ENCODE assay signal across 8 mouse cellular contexts in genomic region chr7:30553810-30554584, GRCm38 (mm10). TPM values are rescaled to one million over a fixed set of nuclear protein-coding genes. Genes with fewer than 3 reads are reported as not detected.
DNase-seq lines count a peak whose midpoint lies in the region; ATAC-seq lines count a peak whose summit lies in the region.

No protein-coding gene starts in this region.

- H3K4me3 ChIP-seq in heart, embryonic 13.5 days = peak overlapping the region; percentile 79
- peak overlapping the region; percentile 66; the same call in 1 of the 2 replicates for H3K4me3 ChIP-seq in embryonic facial prominence, embryonic 12.5 days
- H3K4me3 ChIP-seq in hindbrain, embryonic 16.5 days (ENCODE audit: low read length) = peak overlapping the region; percentile 55; the same call in 1 of the 2 replicates
- no peak overlapping the region for H3K4me3 ChIP-seq in midbrain, embryonic 15.5 days

- H3K4me2 ChIP-seq in heart, embryonic 13.5 days = peak overlapping the region; percentile 80
- peak overlapping the region; percentile 88 for H3K4me2 ChIP-seq in embryonic facial prominence, embryonic 12.5 days (replicated peaks)
- H3K4me2 ChIP-seq in hindbrain, embryonic 16.5 days (ENCODE audit: low read length) = peak overlapping the region; percentile 91
- H3K4me2 ChIP-seq in midbrain, embryonic 15.5 days = peak overlapping the region; percentile 90; the same call in 1 of the 2 replicates

- ATAC-seq in heart, embryonic 13.5 days (ENCODE audit: extremely low read depth, insufficient number of reproducible peaks, low FRiP score, low TSS enrichment) = no peak
- no peak for ATAC-seq in embryonic facial prominence, embryonic 12.5 days (ENCODE audit: insufficient number of reproducible peaks, insufficient read depth, low FRiP score, low TSS enrichment)
- no peak for ATAC-seq in hindbrain, embryonic 16.5 days
- no peak for ATAC-seq in midbrain, embryonic 15.5 days (replicated peaks)
- ATAC-seq in inflammation-experienced regulatory T-cells, adult 6 months = no peak

- intact Hi-C loops in heart, postnatal 36 days (cut with DNase I) = loop anchor here (5.0 kb wide), 2 partner anchors 33 to 1037 kb away; partner anchors contain the start of genes Kmt2b and Sipa1l3

- peak overlapping the region; percentile 96 for H3K27ac ChIP-seq in heart, embryonic 13.5 days (replicated peaks)
- H3K27ac ChIP-seq in embryonic facial prominence, embryonic 12.5 days = no peak overlapping the region
- H3K27ac ChIP-seq in hindbrain, embryonic 16.5 days (ENCODE audit: low read depth, low read length) = no peak overlapping the region
- no peak overlapping the region for H3K27ac ChIP-seq in midbrain, embryonic 15.5 days

- H3K9me3 ChIP-seq in heart, embryonic 13.5 days = no peaks in the 10 kb centered on the region
- no peaks in the 10 kb centered on the region for H3K9me3 ChIP-seq in embryonic facial prominence, embryonic 12.5 days
- no peaks in the 10 kb centered on the region for H3K9me3 ChIP-seq in hindbrain, embryonic 16.5 days (ENCODE audit: control insufficient read depth, low read length)
- no peaks in the 10 kb centered on the region for H3K9me3 ChIP-seq in midbrain, embryonic 15.5 days

- WGBS in heart, embryonic 13.5 days = 79% methylated on average over 22 of the region's 22 CpGs
- WGBS in embryonic facial prominence, embryonic 12.5 days = 84% methylated on average over 22 of the region's 22 CpGs
- WGBS in hindbrain, embryonic 16.5 days = 88% methylated on average over 20 of the region's 22 CpGs
- whole genome bisulfite sequencing in midbrain, embryonic 15.5 days = 88% methylated on average over 22 of the region's 22 CpGs

- no peaks in the 10 kb centered on the region for H3K27me3 ChIP-seq in heart, embryonic 13.5 days (replicated peaks)
- no peaks in the 10 kb centered on the region for H3K27me3 ChIP-seq in embryonic facial prominence, embryonic 12.5 days
- H3K27me3 ChIP-seq in hindbrain, embryonic 16.5 days (replicated peaks; ENCODE audit: control insufficient read depth, insufficient read depth, low read length) = no peaks in the 10 kb centered on the region
- H3K27me3 ChIP-seq in midbrain, embryonic 15.5 days (replicated peaks) = no peaks in the 10 kb centered on the region

- H3K4me1 ChIP-seq in heart, embryonic 13.5 days = peaks cover 34% of the 10 kb centered on the region
- H3K4me1 ChIP-seq in embryonic facial prominence, embryonic 12.5 days = peaks cover 23% of the 10 kb centered on the region
- H3K4me1 ChIP-seq in hindbrain, embryonic 16.5 days (ENCODE audit: control insufficient read depth, insufficient read depth, low read depth, low read length) = peaks cover 24% of the 10 kb centered on the region
- peaks cover 28% of the 10 kb centered on the region for H3K4me1 ChIP-seq in midbrain, embryonic 15.5 days

- peak overlapping the region; percentile 90 for H3K9ac ChIP-seq in heart, embryonic 13.5 days
- H3K9ac ChIP-seq in embryonic facial prominence, embryonic 12.5 days = no peak overlapping the region; the same call in 1 of the 2 replicates
- peak overlapping the region; percentile 65 for H3K9ac ChIP-seq in hindbrain, embryonic 16.5 days (ENCODE audit: low read depth, low read length)
- peak overlapping the region; percentile 47; the same call in 1 of the 2 replicates for H3K9ac ChIP-seq in midbrain, embryonic 15.5 days

- no peak for DNase-seq in heart, postnatal 36 days
- DNase-seq in natural killer cell, adult 2 months (ENCODE audit: low spot score in 2 of 2) = no peak
- DNase-seq in layer of hippocampus, adult 11-12 months (ENCODE audit: low spot score) = no peak

- peaks cover 47% of the 10 kb centered on the region for H3K36me3 ChIP-seq in heart, embryonic 13.5 days
- peaks cover 32% of the 10 kb centered on the region for H3K36me3 ChIP-seq in embryonic facial prominence, embryonic 12.5 days
- peaks cover 23% of the 10 kb centered on the region for H3K36me3 ChIP-seq in hindbrain, embryonic 16.5 days (ENCODE audit: control insufficient read depth, insufficient read depth, low read length)
- peaks cover 28% of the 10 kb centered on the region; the same call in 1 of the 2 replicates for H3K36me3 ChIP-seq in midbrain, embryonic 15.5 days (replicated peaks)

RNA-seq across cellular contexts. Expression of gene Proser3, which starts 1.9 kb away (rescaled TPM):
- 8.7 and 9.6 TPM in 2 replicates for polyA plus RNA-seq in heart, embryonic 13.5 days (2015; fragmentation: Nextera tagmentation; extraction: Ambion mirVana)
- 1 to 10 TPM; 3.3 to 5.4 TPM for total RNA-seq in heart, postnatal 36 days (2021)
- 15.6 and 16.0 TPM in 2 replicates for polyA plus RNA-seq in embryonic facial prominence, embryonic 12.5 days (2016; fragmentation: Nextera tagmentation; extraction: Ambion mirVana)
- 6.8 and 7.5 TPM in 2 replicates for polyA plus RNA-seq in hindbrain, embryonic 16.5 days (2015; fragmentation: Nextera tagmentation; extraction: Ambion mirVana)
- 7.7 and 9.4 TPM in 2 replicates for polyA plus RNA-seq in midbrain, embryonic 15.5 days (2015; fragmentation: Nextera tagmentation; extraction: Ambion mirVana)
- 1 to 10 TPM; 2.8 to 4.5 (median 4.0) TPM for polyA plus RNA-seq in inflammation-experienced regulatory T-cells, adult 6 months (2017; shearing (Covaris generic))

RNA-seq across cellular contexts. Expression of gene Hspb6, which starts 2.0 kb away (rescaled TPM):
- polyA plus RNA-seq in heart, embryonic 13.5 days (2015; fragmentation: Nextera tagmentation; extraction: Ambion mirVana) = 76.6 and 86.4 TPM in 2 replicates
- 100 to 1,000 TPM; 749 to 757 TPM for total RNA-seq in heart, postnatal 36 days (2021)
- polyA plus RNA-seq in embryonic facial prominence, embryonic 12.5 days (2016; fragmentation: Nextera tagmentation; extraction: Ambion mirVana) = 8.5 and 9.2 TPM in 2 replicates
- 14.2 TPM in 2 replicates for polyA plus RNA-seq in hindbrain, embryonic 16.5 days (2015; fragmentation: Nextera tagmentation; extraction: Ambion mirVana)
- 7.8 and 9.9 TPM in 2 replicates for polyA plus RNA-seq in midbrain, embryonic 15.5 days (2015; fragmentation: Nextera tagmentation; extraction: Ambion mirVana)
- 1 to 10 TPM; 2.7 to 3.6 (median 2.8) TPM for polyA plus RNA-seq in inflammation-experienced regulatory T-cells, adult 6 months (2017; shearing (Covaris generic))

RNA-seq across cellular contexts. Expression of gene Lin37, which starts 5.6 kb away (rescaled TPM):
- polyA plus RNA-seq in heart, embryonic 13.5 days (2015; fragmentation: Nextera tagmentation; extraction: Ambion mirVana) = 31.0 and 36.9 TPM in 2 replicates
- 10 to 100 TPM; 13.4 to 16.0 TPM for total RNA-seq in heart, postnatal 36 days (2021)
- 44.7 and 49.1 TPM in 2 replicates for polyA plus RNA-seq in embryonic facial prominence, embryonic 12.5 days (2016; fragmentation: Nextera tagmentation; extraction: Ambion mirVana)
- 51.0 and 58.7 TPM in 2 replicates for polyA plus RNA-seq in hindbrain, embryonic 16.5 days (2015; fragmentation: Nextera tagmentation; extraction: Ambion mirVana)
- polyA plus RNA-seq in midbrain, embryonic 15.5 days (2015; fragmentation: Nextera tagmentation; extraction: Ambion mirVana) = 53.6 and 63.8 TPM in 2 replicates
- 100 to 1,000 TPM in 2 of 3 experiments, 10 to 100 TPM in 1; 94.5 to 112 (median 109) TPM for polyA plus RNA-seq in inflammation-experienced regulatory T-cells, adult 6 months (2017; shearing (Covaris generic))

RNA-seq across cellular contexts. Expression of gene U2af1l4, which starts 9.1 kb away (rescaled TPM):
- polyA plus RNA-seq in heart, embryonic 13.5 days (2015; fragmentation: Nextera tagmentation; extraction: Ambion mirVana) = 85.6 and 92.3 TPM in 2 replicates
- 10 to 100 TPM; 62.9 to 63.4 TPM for total RNA-seq in heart, postnatal 36 days (2021)
- polyA plus RNA-seq in embryonic facial prominence, embryonic 12.5 days (2016; fragmentation: Nextera tagmentation; extraction: Ambion mirVana) = 94.1 TPM in 2 replicates
- 86.8 and 96.9 TPM in 2 replicates for polyA plus RNA-seq in hindbrain, embryonic 16.5 days (2015; fragmentation: Nextera tagmentation; extraction: Ambion mirVana)
- 87.2 and 90.7 TPM in 2 replicates for polyA plus RNA-seq in midbrain, embryonic 15.5 days (2015; fragmentation: Nextera tagmentation; extraction: Ambion mirVana)
- polyA plus RNA-seq in inflammation-experienced regulatory T-cells, adult 6 months (2017; shearing (Covaris generic)) = 10 to 100 TPM; 56.1 to 60.5 (median 60.0) TPM

RNA-seq across cellular contexts. Expression of gene Gm49396, which starts 9.1 kb away (rescaled TPM):
- 7.4 and 8.4 TPM in 2 replicates for polyA plus RNA-seq in heart, embryonic 13.5 days (2015; fragmentation: Nextera tagmentation; extraction: Ambion mirVana)
- total RNA-seq in heart, postnatal 36 days (2021) = 1 to 10 TPM; 1.4 to 1.6 TPM
- polyA plus RNA-seq in embryonic facial prominence, embryonic 12.5 days (2016; fragmentation: Nextera tagmentation; extraction: Ambion mirVana) = 16.5 and 17.4 TPM in 2 replicates
- 13.7 and 17.4 TPM in 2 replicates for polyA plus RNA-seq in hindbrain, embryonic 16.5 days (2015; fragmentation: Nextera tagmentation; extraction: Ambion mirVana)
- 18.5 and 20.7 TPM in 2 replicates for polyA plus RNA-seq in midbrain, embryonic 15.5 days (2015; fragmentation: Nextera tagmentation; extraction: Ambion mirVana)
- 10 to 100 TPM; 45.7 to 85.3 (median 82.8) TPM for polyA plus RNA-seq in inflammation-experienced regulatory T-cells, adult 6 months (2017; shearing (Covaris generic))
